Mouse (Mus musculus): ENCODE measurements around the gene Ccr10. TPM values are rescaled to one million over a fixed set of nuclear protein-coding genes. Genes with fewer than 3 reads are reported as not detected.

Ccr10 gene
- total and polyA plus RNA-seq, 3 experiments = 0.14 TPM; not detected in 2

DNA sequence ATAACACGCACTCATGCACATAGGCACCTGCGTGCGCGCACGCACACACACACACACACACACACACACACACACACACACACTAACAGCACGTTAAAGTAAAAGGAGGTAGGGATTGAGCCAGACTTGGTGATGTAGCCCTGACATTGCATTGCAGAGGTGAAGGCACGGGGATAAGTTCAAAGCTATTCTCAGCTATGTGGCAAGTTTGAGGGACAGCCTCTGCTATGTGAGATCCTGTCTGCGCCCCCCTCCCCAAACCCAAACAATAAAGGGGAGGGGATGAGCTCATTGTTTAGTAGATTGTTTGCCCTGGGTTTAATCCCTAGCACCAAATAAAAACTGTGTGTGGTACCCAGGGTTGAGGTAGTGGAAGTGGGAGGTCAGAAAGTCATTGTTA is 34.2 kb downstream of the Ccr10 start:
- Histone ChIP-seq H3K27me3 (ENCODE audit: control insufficient read depth, insufficient read depth, low read length) (no peaks in the 10 kb centered on the region), H3K79me2 (replicated peaks; ENCODE audit: control insufficient read depth, insufficient read depth, low read length) (no peaks in the 10 kb centered on the region), H3K4me3 (no peak overlapping the region), H3K9ac (ENCODE audit: low read depth, low read length) (no peak overlapping the region), H3K36me3 (ENCODE audit: control insufficient read depth, insufficient read depth, low read length) (no peaks in the 10 kb centered on the region), H3K4me1 (ENCODE audit: control insufficient read depth, insufficient read depth, low read length) (peaks cover 3% of the 10 kb centered on the region), H3K27ac (no peak overlapping the region)
- WGBS = 89% methylated on average over 8 of the region's 8 CpGs
- TF ChIP-seq POLR2A (IDR thresholded peaks at IDR 0.05; ENCODE audit: insufficient read depth, low read depth, low read length) = no peak
- no peak for TF ChIP-seq CTCF (IDR thresholded peaks at IDR 0.05)
- no peak for TF ChIP-seq EP300 (IDR thresholded peaks at IDR 0.05; ENCODE audit: insufficient read depth, low read depth, low read length)
- intact Hi-C loops (cut with DNase I) = no loop called here
- no peak for DNase-seq

DNA sequence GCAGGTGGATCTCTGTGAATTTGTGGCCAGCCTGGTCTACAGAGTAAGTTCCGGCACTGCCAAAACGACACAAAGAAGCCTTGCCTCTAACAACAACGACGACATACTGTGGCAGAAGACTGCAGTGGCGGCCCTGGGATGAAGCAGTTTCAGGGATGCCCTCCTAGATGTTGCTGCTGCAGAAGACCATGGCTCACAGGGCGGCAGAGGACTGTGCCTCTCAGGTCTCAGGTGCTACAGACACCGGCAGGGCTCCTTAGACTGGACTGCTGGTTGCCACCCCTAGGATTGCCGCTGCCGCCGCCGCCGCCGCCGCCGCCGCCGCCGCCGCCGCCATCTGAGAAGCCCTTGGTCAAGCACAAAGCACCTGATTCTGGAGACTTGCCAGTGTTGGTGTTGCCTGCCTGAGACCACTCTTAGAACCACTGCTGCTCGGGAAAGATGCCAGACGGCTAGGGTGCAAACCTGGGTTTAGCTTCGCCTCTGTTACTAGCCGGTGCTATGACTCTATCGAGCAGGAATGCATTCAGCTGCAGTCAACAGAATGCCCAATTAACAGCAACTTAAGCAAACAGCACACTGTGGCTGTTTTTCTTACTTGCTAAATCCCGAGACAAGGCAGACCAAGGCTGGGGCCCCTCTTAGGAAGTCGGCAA is 35.0 kb downstream of the Ccr10 start:
- TF ChIP-seq POLR2A (IDR thresholded peaks at IDR 0.05; ENCODE audit: insufficient read depth, low read depth, low read length) (no peak), EP300 (IDR thresholded peaks at IDR 0.05; ENCODE audit: insufficient read depth, low read depth, low read length) (no peak), CTCF (IDR thresholded peaks at IDR 0.05) (no peak)
- Histone ChIP-seq H3K4me1 (ENCODE audit: control insufficient read depth, insufficient read depth, low read length) (peaks cover 3% of the 10 kb centered on the region), H3K36me3 (ENCODE audit: control insufficient read depth, insufficient read depth, low read length) (no peaks in the 10 kb centered on the region), H3K27ac (peak overlapping the region; percentile 17), H3K4me3 (peak overlapping the region; percentile 22), H3K27me3 (ENCODE audit: control insufficient read depth, insufficient read depth, low read length) (no peaks in the 10 kb centered on the region), H3K9ac (ENCODE audit: low read depth, low read length) (peak overlapping the region; percentile 79), H3K79me2 (replicated peaks; ENCODE audit: control insufficient read depth, insufficient read depth, low read length) (no peaks in the 10 kb centered on the region)
- peak in 1 of 2 experiments; percentile 50 for DNase-seq
- WGBS = 28% methylated on average over 27 of the region's 27 CpGs
- intact Hi-C loops (cut with DNase I) = no loop called here

DNA sequence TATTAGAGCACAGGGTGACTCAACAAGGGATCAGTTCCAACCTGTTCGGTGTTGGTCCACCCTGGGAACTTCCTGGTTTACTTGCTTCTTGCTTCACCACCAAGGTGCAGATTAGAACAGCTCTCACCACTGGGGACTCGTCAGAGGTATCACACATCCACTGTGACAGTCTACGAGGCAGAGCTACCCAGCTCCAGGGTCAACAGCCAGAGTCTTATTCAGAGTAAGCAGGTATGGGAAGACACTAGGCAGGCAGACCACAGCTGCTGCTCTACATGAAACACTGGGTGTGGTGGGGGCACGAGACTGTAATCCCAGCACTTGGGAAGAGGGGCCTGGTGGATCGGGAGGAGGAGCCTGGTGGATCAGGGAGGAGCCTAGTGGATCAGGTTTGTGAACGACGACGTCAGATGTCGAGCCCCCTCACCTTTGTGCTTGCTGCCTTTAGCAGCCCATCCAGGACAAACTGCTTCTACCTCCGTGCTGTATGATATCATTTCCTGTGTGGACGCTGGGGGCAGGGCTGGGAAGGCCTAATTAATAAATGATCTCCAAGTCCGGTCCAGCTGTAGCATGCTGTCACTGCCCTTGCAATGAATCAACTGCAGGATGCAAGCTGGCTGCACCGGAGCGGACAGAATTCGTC is 36.6 kb downstream of the Ccr10 start:
- Histone ChIP-seq H3K79me2 (replicated peaks; ENCODE audit: control insufficient read depth, insufficient read depth, low read length) (no peaks in the 10 kb centered on the region), H3K27me3 (ENCODE audit: control insufficient read depth, insufficient read depth, low read length) (no peaks in the 10 kb centered on the region), H3K27ac (no peak overlapping the region), H3K9ac (ENCODE audit: low read depth, low read length) (0 out of 2 replicates have a peak overlapping the region, but pooled peaks have one; percentile 29), H3K4me3 (0 out of 2 replicates have a peak overlapping the region, but pooled peaks have one; percentile 16), H3K36me3 (ENCODE audit: control insufficient read depth, insufficient read depth, low read length) (no peaks in the 10 kb centered on the region), H3K4me1 (ENCODE audit: control insufficient read depth, insufficient read depth, low read length) (peaks cover 3% of the 10 kb centered on the region)
- WGBS = 30% methylated on average over 15 of the region's 15 CpGs
- no peak for TF ChIP-seq CTCF (IDR thresholded peaks at IDR 0.05)
- no peak for TF ChIP-seq EP300 (IDR thresholded peaks at IDR 0.05; ENCODE audit: insufficient read depth, low read depth, low read length)
- no peak for TF ChIP-seq POLR2A (IDR thresholded peaks at IDR 0.05; ENCODE audit: insufficient read depth, low read depth, low read length)
- intact Hi-C loops (cut with DNase I) = loop anchor here (5.0 kb wide), 1 partner anchor 34 kb away; the partner anchor contains the start of genes Cntnap1 and Plekhh3
- DNase-seq = no peak

DNA sequence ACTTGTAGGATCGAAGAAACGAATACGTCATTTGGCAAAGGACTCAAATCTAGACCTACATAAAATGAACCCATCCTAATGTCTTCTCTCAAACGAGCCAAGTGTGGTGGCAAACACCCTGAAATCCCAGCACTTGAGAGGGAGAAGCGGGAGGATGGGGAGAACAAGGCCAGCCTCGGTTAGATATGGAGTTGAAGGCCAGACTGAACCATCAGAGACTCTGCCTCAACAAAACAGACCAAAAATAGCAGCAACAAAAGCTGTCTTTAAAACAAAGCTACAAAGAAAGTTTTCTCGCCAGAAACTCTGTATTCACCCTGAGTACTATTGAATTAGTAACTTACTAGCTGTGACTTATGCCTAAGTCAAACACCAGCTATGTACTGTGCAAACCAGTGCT is 38.2 kb downstream of the Ccr10 start:
- Histone ChIP-seq H3K79me2 (replicated peaks; ENCODE audit: control insufficient read depth, insufficient read depth, low read length) (no peaks in the 10 kb centered on the region), H3K27me3 (ENCODE audit: control insufficient read depth, insufficient read depth, low read length) (no peaks in the 10 kb centered on the region), H3K9ac (ENCODE audit: low read depth, low read length) (no peak overlapping the region), H3K27ac (no peak overlapping the region), H3K4me1 (ENCODE audit: control insufficient read depth, insufficient read depth, low read length) (peaks cover 3% of the 10 kb centered on the region), H3K36me3 (ENCODE audit: control insufficient read depth, insufficient read depth, low read length) (no peaks in the 10 kb centered on the region), H3K4me3 (no peak overlapping the region)
- intact Hi-C loops (cut with DNase I) = loop anchor here (5.0 kb wide), 1 partner anchor 35 kb away; the partner anchor contains the start of genes Cntnap1 and Plekhh3
- TF ChIP-seq EP300 (IDR thresholded peaks at IDR 0.05; ENCODE audit: insufficient read depth, low read depth, low read length) (no peak), CTCF (IDR thresholded peaks at IDR 0.05) (no peak), POLR2A (IDR thresholded peaks at IDR 0.05; ENCODE audit: insufficient read depth, low read depth, low read length) (no peak)
- no peak for DNase-seq
- WGBS = 79% methylated on average over 7 of the region's 7 CpGs

DNA sequence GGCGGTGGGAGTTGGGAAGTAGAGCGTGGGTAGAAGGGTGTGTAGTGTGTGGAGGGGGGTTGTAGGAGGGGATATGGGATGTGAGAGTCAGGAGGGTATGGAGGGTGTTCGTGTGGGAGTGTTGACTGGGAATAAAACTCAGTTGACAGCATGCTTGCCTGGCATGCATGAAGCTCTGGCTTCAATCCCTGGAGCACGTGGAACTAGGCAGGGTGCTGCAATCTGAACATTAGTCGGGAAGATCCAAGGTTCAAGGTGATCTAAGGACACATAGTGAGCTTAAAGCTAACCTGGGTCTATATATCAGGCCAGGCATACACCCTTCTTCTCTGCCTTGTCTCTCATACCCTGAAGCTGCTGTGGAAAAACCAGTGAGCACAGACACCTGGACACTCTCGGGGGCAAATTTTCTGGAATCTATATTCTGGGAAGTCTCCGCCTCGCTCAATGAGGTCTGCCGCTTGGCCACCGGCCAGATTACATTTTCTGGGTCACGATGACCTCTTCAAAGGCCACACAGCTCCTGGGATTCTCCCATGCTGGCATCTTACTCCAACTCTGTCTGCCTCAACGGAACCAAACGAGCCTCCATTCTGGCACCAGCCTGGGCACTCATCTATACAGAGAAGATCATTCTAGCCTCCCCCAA is 40.9 kb downstream of the Ccr10 start:
- TF ChIP-seq EP300 (IDR thresholded peaks at IDR 0.05; ENCODE audit: insufficient read depth, low read depth, low read length) (0 out of 2 replicates have a peak, but pooled peaks have one; percentile 75), POLR2A (IDR thresholded peaks at IDR 0.05; ENCODE audit: insufficient read depth, low read depth, low read length) (no peak)
- Histone ChIP-seq H3K9ac (ENCODE audit: low read depth, low read length) (no peak overlapping the region), H3K4me1 (ENCODE audit: control insufficient read depth, insufficient read depth, low read length) (peaks cover 3% of the 10 kb centered on the region), H3K4me3 (no peak overlapping the region), H3K36me3 (ENCODE audit: control insufficient read depth, insufficient read depth, low read length) (no peaks in the 10 kb centered on the region), H3K27ac (no peak overlapping the region), H3K79me2 (replicated peaks; ENCODE audit: control insufficient read depth, insufficient read depth, low read length) (no peaks in the 10 kb centered on the region), H3K27me3 (ENCODE audit: control insufficient read depth, insufficient read depth, low read length) (no peaks in the 10 kb centered on the region)
- no peak for DNase-seq
- WGBS = 54% methylated on average over 13 of the region's 13 CpGs
- intact Hi-C loops (cut with DNase I) = no loop called here

All from heart, adult 2 months (tissue).